Mouse (Mus musculus) kidney, embryonic 16.5 days (tissue): ENCODE measurements around the gene Limk1. TPM values are rescaled to one million over a fixed set of nuclear protein-coding genes. Genes with fewer than 3 reads are reported as not detected.

Experiments used
- polyA plus RNA-seq: library from polyadenylated mRNA; unstranded; fragments of >200 nt; fragmentation: Nextera tagmentation; extraction: Ambion mirVana; gene quantifications from 2 replicates; pipeline ENCODE4 v1.2.1, GENCODE M21; 2015

Limk1 gene
- polyA plus RNA-seq, 1 experiment from 2014 or later = 4.9 TPM

Other genes with a start within 250 kb of the Limk1 start
- 73.8 and 76.9 TPM in 2 replicates for gene Gtf2ird1, start 231.9 kb downstream of the Limk1 start, polyA plus RNA-seq
- gene Clip2, start 136.2 kb downstream of the Limk1 start, polyA plus RNA-seq = 4.1 and 4.3 TPM in 2 replicates
- 0.09 and 0.27 TPM in 2 replicates for gene Syna, start 128.4 kb downstream of the Limk1 start, polyA plus RNA-seq
- gene Rfc2, start 107.2 kb downstream of the Limk1 start, polyA plus RNA-seq = 302 TPM in 2 replicates
- 1.8 and 3.6 TPM in 2 replicates for gene Lat2, start 73.6 kb downstream of the Limk1 start, polyA plus RNA-seq
- 492 and 502 TPM in 2 replicates for gene Eif4h, start 49.1 kb downstream of the Limk1 start, polyA plus RNA-seq
- 35.9 and 46.1 TPM in 2 replicates for gene Eln, start 58.7 kb upstream of the Limk1 start, polyA plus RNA-seq
- gene Tmem270, start 218.1 kb upstream of the Limk1 start, polyA plus RNA-seq = not detected in 2 replicates
- 0.99 and 1.2 TPM in 2 replicates for gene Cldn13, start 226.9 kb upstream of the Limk1 start, polyA plus RNA-seq
- 29.6 and 30.7 TPM in 2 replicates for gene Mettl27, start 243.8 kb upstream of the Limk1 start, polyA plus RNA-seq